Mouse (Mus musculus) CH12.LX (cell line): Measurements from ENCODE around the gene Mitf. TPM values are rescaled to one million over a fixed set of nuclear protein-coding genes. Genes with fewer than 3 reads are reported as not detected.

Source experiments
- DNase-seq: peaks from one replicate; pipeline ENCODE4 v3.0.0-alpha.2; 2013; ENCODE audit errors: extremely low read depth
- H3K27ac ChIP-seq: 2 replicates; pipeline ENCODE4 v1.5.1; 2012; ENCODE audit warnings: low read depth, mild to moderate bottlenecking, control low read depth, moderate library complexity; ENCODE audit not compliant: insufficient read depth
- H3K27me3 ChIP-seq: replicated peaks from 2 replicates; pipeline ENCODE3; 2012; ENCODE audit warnings: inconsistent platforms
- H3K36me3 ChIP-seq, 2 experiments: replicated peaks in 1 of 2; 2 replicates each; pipeline versions ENCODE3 to v1.6.1; 2012; ENCODE audit warnings: inconsistent platforms in 1 of 2, low read length in 1 of 2, mild to moderate bottlenecking in 1 of 2, mixed read lengths in 1 of 2, moderate library complexity in 1 of 2; ENCODE audit not compliant: control insufficient read depth in 1 of 2, insufficient read depth in 1 of 2
- H3K4me1 ChIP-seq, 2 experiments: 2 replicates each; pipeline ENCODE4 v1.6.1; 2012; ENCODE audit warnings: inconsistent platforms in 1 of 2, moderate library complexity in 1 of 2; ENCODE audit not compliant: insufficient read depth in 2 of 2, control insufficient read depth in 1 of 2
- H3K4me2 ChIP-seq: 2 replicates; pipeline ENCODE4 v1.6.1; 2012; ENCODE audit warnings: low read depth, mild to moderate bottlenecking, control low read depth; ENCODE audit not compliant: poor library complexity, insufficient read depth, severe bottlenecking
- H3K4me3 ChIP-seq, 3 experiments: fragments of 150-350 bp in 1 of 3; sonication (generic) in 1 of 3; replicated peaks in 1 of 3; 2 replicates each; pipeline versions ENCODE3 to v1.5.1; 2011 to 2012; ENCODE audit warnings: low read depth in 2 of 3, low read length in 2 of 3, mild to moderate bottlenecking in 2 of 3, moderate library complexity in 2 of 3, control low read depth in 1 of 3, improper control_type of control experiment in 1 of 3, inconsistent platforms in 1 of 3, mixed read lengths in 1 of 3; ENCODE audit not compliant: poor library complexity in 1 of 3
- H3K79me2 ChIP-seq: replicated peaks from 2 replicates; pipeline ENCODE4 v1.6.1; 2012; ENCODE audit warnings: mild to moderate bottlenecking, moderate library complexity; ENCODE audit not compliant: control insufficient read depth, poor library complexity, insufficient read depth, severe bottlenecking; ENCODE audit errors: extremely low read depth
- H3K9ac ChIP-seq: 2 replicates; pipeline ENCODE4 v1.6.1; 2012; ENCODE audit warnings: low read depth, mild to moderate bottlenecking, control low read depth, moderate library complexity; ENCODE audit not compliant: insufficient read depth
- H3K9me3 ChIP-seq: replicated peaks from 2 replicates; pipeline ENCODE3; 2012; ENCODE audit warnings: low read length, inconsistent platforms, mixed read lengths
- BHLHE40 ChIP-seq: IDR thresholded peaks from 2 replicates; pipeline ENCODE4 v1.6.1; 2011; ENCODE audit warnings: mild to moderate bottlenecking, low read depth, low read length, improper control_type of control experiment
- CHD1 ChIP-seq: IDR thresholded peaks from 2 replicates; pipeline ENCODE4 v1.6.1; 2012; ENCODE audit warnings: low read depth, low read length, improper control_type of control experiment, inconsistent platforms
- CHD2 ChIP-seq: IDR thresholded peaks from 2 replicates; pipeline ENCODE4 v1.6.1; 2011; ENCODE audit warnings: low read length, improper control_type of control experiment
- CTCF ChIP-seq, 2 experiments: IDR thresholded peaks in 1 of 2; conservative IDR thresholded peaks in 1 of 2; 2 replicates each; pipeline ENCODE4 v1.5.1; 2011 to 2012; ENCODE audit warnings: low read depth in 2 of 2, low read length in 2 of 2, improper control_type of control experiment in 1 of 2, inconsistent platforms in 1 of 2, mild to moderate bottlenecking in 1 of 2, moderate library complexity in 1 of 2
- E2F4 ChIP-seq: IDR thresholded peaks from 2 replicates; pipeline ENCODE4 v1.6.1; 2011; ENCODE audit warnings: low read depth, low read length, improper control_type of control experiment; ENCODE audit not compliant: insufficient replicate concordance
- EP300 ChIP-seq: IDR thresholded peaks from 2 replicates; pipeline ENCODE4 v1.6.1; 2011; ENCODE audit warnings: low read length, improper control_type of control experiment
- ETS1 ChIP-seq: conservative IDR thresholded peaks from 2 replicates; pipeline ENCODE4 v1.6.1; 2012; ENCODE audit warnings: low read depth, mild to moderate bottlenecking, inconsistent platforms, low read length, improper control_type of control experiment, moderate library complexity
- JUN ChIP-seq: IDR thresholded peaks from 2 replicates; pipeline ENCODE4 v1.6.1; 2011; ENCODE audit warnings: low read depth, mild to moderate bottlenecking, low read length, improper control_type of control experiment, moderate library complexity; ENCODE audit not compliant: insufficient read depth
- JUND ChIP-seq: conservative IDR thresholded peaks from 2 replicates; pipeline ENCODE4 v1.6.1; 2011; ENCODE audit warnings: low read depth, low read length, improper control_type of control experiment
- MAFK ChIP-seq: IDR thresholded peaks from 2 replicates; pipeline ENCODE4 v1.6.1; 2011; ENCODE audit warnings: low read length, improper control_type of control experiment; ENCODE audit not compliant: insufficient replicate concordance
- MAX ChIP-seq: IDR thresholded peaks from 2 replicates; pipeline ENCODE4 v1.6.1; 2011; ENCODE audit warnings: low read length, improper control_type of control experiment
- MEF2A ChIP-seq: IDR thresholded peaks from 2 replicates; pipeline ENCODE4 v1.6.1; 2014; ENCODE audit warnings: low read depth, mild to moderate bottlenecking, inconsistent platforms, low read length, improper control_type of control experiment, borderline replicate concordance
- NELFE ChIP-seq: IDR thresholded peaks from 2 replicates; pipeline ENCODE4 v1.6.1; 2011; ENCODE audit warnings: low read depth, low read length, improper control_type of control experiment
- NRF1 ChIP-seq: IDR thresholded peaks from 2 replicates; pipeline ENCODE4 v1.6.1; 2014; ENCODE audit warnings: low read depth, mild to moderate bottlenecking, inconsistent platforms, low read length, improper control_type of control experiment, moderate library complexity
- PAX5 ChIP-seq: IDR thresholded peaks from 2 replicates; pipeline ENCODE4 v1.6.1; 2012; ENCODE audit warnings: low read length, inconsistent platforms, mixed read lengths
- POLR2A ChIP-seq: IDR thresholded peaks from 2 replicates; pipeline ENCODE4 v1.6.1; 2011; ENCODE audit warnings: low read depth, mild to moderate bottlenecking, improper control_type of control experiment, low read length
- POLR2AphosphoS2 ChIP-seq: IDR thresholded peaks from 2 replicates; pipeline ENCODE4 v1.6.1; 2011; ENCODE audit warnings: low read depth, low read length, improper control_type of control experiment
- RAD21 ChIP-seq: IDR thresholded peaks from 2 replicates; pipeline ENCODE4 v1.6.1; 2011; ENCODE audit warnings: low read depth, mild to moderate bottlenecking, low read length, improper control_type of control experiment, moderate library complexity
- RCOR1 ChIP-seq: conservative IDR thresholded peaks from 2 replicates; pipeline ENCODE4 v1.6.1; 2012; ENCODE audit warnings: low read depth, mild to moderate bottlenecking, inconsistent platforms, low read length, improper control_type of control experiment
- SIN3A ChIP-seq: IDR thresholded peaks from 2 replicates; pipeline ENCODE4 v1.6.1; 2012; ENCODE audit warnings: low read length, improper control_type of control experiment, inconsistent platforms
- TCF12 ChIP-seq: IDR thresholded peaks from 2 replicates; pipeline ENCODE4 v1.6.1; 2014; ENCODE audit warnings: low read depth, mild to moderate bottlenecking, inconsistent platforms, low read length, improper control_type of control experiment
- UBTF ChIP-seq: IDR thresholded peaks from 2 replicates; pipeline ENCODE4 v1.6.1; 2012; ENCODE audit warnings: low read depth, mild to moderate bottlenecking, inconsistent platforms, low read length, improper control_type of control experiment, moderate library complexity
- USF1 ChIP-seq: IDR thresholded peaks from 2 replicates; pipeline ENCODE4 v1.6.1; 2014; ENCODE audit warnings: low read depth, mild to moderate bottlenecking, inconsistent platforms, low read length, improper control_type of control experiment
- USF2 ChIP-seq: conservative IDR thresholded peaks from 2 replicates; pipeline ENCODE4 v1.6.1; 2011; ENCODE audit warnings: low read depth, low read length, improper control_type of control experiment
- ZNF384 ChIP-seq: IDR thresholded peaks from 2 replicates; pipeline ENCODE4 v1.6.1; 2012; ENCODE audit warnings: low read depth, low read length, improper control_type of control experiment, inconsistent platforms
- dilution Hi-C: fragments of 300-500 bp; cut with MboI; formaldehyde crosslinking; loops from 2 replicates; pipeline ENCODE4 v1.14.3; 2020; ENCODE audit warnings: low sequenced_read_pairs; ENCODE audit not compliant: extremely low pct_unique_long_range_greater_than_20kb, extremely low pct_ligation_motif_present
- in situ Hi-C: fragments of 300-500 bp; cut with MboI; formaldehyde crosslinking; loops from 3 replicates; pipeline ENCODE4 v1.14.3; 2019; ENCODE audit warnings: low sequenced_read_pairs, low pct_ligation_motif_present, low pct_unique_long_range_greater_than_20kb, mixed read lengths
- polyA plus RNA-seq: library from polyadenylated mRNA; unstranded; fragments of >175 nt; gene quantifications from 2 replicates; pipeline ENCODE4 v1.2.1, GENCODE M21; 2012; ENCODE audit warnings: low read depth; ENCODE audit not compliant: insufficient read length
- total RNA-seq, 2 experiments: library from RNA; depleted of rRNA; stranded (reverse); fragments of 300-350 nt in 1 of 2; fragments of >200 nt in 1 of 2; gene quantifications; 2 replicates each; pipeline ENCODE4 v1.2.3; 2012 to 2014

Mitf gene
- total and polyA plus RNA-seq, 3 experiments = 3.4 to 4.7 (median 3.6) TPM

GRCm38 (mm10) chr6:97885606-97886005 is 78.8 kb downstream of the Mitf start:
- H3K4me1 ChIP-seq = peaks cover 0 to 6% of the 10 kb centered on the region in 2 experiments; a peak in 1 of 4 replicates
- no peaks in the 10 kb centered on the region for H3K79me2 ChIP-seq
- dilution Hi-C loops = no loop called here

GRCm38 (mm10) chr6:97887893-97888292 is 81.0 kb downstream of the Mitf start:
- no peaks in the 10 kb centered on the region for H3K27me3 ChIP-seq
- peaks cover 0 to 3% of the 10 kb centered on the region in 2 experiments for H3K36me3 ChIP-seq
- DNase-seq = no peak
- no peak overlapping the region for H3K4me3 ChIP-seq
- H3K9ac ChIP-seq = no peak overlapping the region
- H3K27ac ChIP-seq = no peak overlapping the region
- peaks cover 0 to 6% of the 10 kb centered on the region in 2 experiments; a peak in 1 of 4 replicates for H3K4me1 ChIP-seq
- dilution Hi-C loops (no loop called here), in situ Hi-C loops (no loop called here)
- no peak for TF ChIP-seq ZNF384
- TF ChIP-seq NRF1 = no peak
- TF ChIP-seq JUND = no peak
- no peak for TF ChIP-seq POLR2AphosphoS2
- TF ChIP-seq CHD1 = no peak
- no peak for TF ChIP-seq TCF12
- TF ChIP-seq RCOR1 = no peak
- no peak for TF ChIP-seq MAFK
- no peak for TF ChIP-seq PAX5
- no peak for TF ChIP-seq RAD21
- TF ChIP-seq BHLHE40 = no peak
- TF ChIP-seq USF2 = no peak
- TF ChIP-seq JUN = no peak
- TF ChIP-seq POLR2A = no peak
- TF ChIP-seq MEF2A = no peak
- no peak for TF ChIP-seq USF1
- no peak overlapping the region for H3K4me2 ChIP-seq
- H3K9me3 ChIP-seq = no peaks in the 10 kb centered on the region
- no peaks in the 10 kb centered on the region for H3K79me2 ChIP-seq

More at GRCm38 (mm10) chr6:97885606-97886005, 78.8 kb downstream of the Mitf start:
- TF ChIP-seq CTCF (conservative IDR thresholded peaks at IDR 0.05 in 1 of 2, IDR thresholded peaks at IDR 0.05 in 1 of 2; ENCODE audit: low read depth in 2 of 2, low read length in 2 of 2) (no peak), MAX (no peak), RAD21 (no peak), POLR2A (no peak), TCF12 (no peak), EP300 (no peak), CHD2 (no peak), E2F4 (no peak), MEF2A (no peak), NELFE (no peak), ZNF384 (no peak), UBTF (no peak), USF2 (no peak), POLR2AphosphoS2 (no peak), SIN3A (no peak), ETS1 (no peak)
- TF ChIP-seq, all 38 proteins: peak for 0
- no peak overlapping the region for H3K27ac ChIP-seq
- no peak overlapping the region for H3K4me2 ChIP-seq
- no peak overlapping the region for H3K4me3 ChIP-seq
- H3K36me3 ChIP-seq = peaks cover 0 to 3% of the 10 kb centered on the region in 2 experiments
- H3K27me3 ChIP-seq = no peaks in the 10 kb centered on the region
- in situ Hi-C loops = no loop called here
- no peaks in the 10 kb centered on the region for H3K9me3 ChIP-seq
- H3K9ac ChIP-seq = no peak overlapping the region
- no peak for DNase-seq
